Mouse (Mus musculus) testis, postnatal 14 days (tissue): ENCODE data around the gene Usp13.

ENCODE experiments used
- DNase-seq: peaks from one replicate; pipeline ENCODE4 v3.0.0; 2021; ENCODE audit warnings: low spot score

Usp13 gene

DNA sequence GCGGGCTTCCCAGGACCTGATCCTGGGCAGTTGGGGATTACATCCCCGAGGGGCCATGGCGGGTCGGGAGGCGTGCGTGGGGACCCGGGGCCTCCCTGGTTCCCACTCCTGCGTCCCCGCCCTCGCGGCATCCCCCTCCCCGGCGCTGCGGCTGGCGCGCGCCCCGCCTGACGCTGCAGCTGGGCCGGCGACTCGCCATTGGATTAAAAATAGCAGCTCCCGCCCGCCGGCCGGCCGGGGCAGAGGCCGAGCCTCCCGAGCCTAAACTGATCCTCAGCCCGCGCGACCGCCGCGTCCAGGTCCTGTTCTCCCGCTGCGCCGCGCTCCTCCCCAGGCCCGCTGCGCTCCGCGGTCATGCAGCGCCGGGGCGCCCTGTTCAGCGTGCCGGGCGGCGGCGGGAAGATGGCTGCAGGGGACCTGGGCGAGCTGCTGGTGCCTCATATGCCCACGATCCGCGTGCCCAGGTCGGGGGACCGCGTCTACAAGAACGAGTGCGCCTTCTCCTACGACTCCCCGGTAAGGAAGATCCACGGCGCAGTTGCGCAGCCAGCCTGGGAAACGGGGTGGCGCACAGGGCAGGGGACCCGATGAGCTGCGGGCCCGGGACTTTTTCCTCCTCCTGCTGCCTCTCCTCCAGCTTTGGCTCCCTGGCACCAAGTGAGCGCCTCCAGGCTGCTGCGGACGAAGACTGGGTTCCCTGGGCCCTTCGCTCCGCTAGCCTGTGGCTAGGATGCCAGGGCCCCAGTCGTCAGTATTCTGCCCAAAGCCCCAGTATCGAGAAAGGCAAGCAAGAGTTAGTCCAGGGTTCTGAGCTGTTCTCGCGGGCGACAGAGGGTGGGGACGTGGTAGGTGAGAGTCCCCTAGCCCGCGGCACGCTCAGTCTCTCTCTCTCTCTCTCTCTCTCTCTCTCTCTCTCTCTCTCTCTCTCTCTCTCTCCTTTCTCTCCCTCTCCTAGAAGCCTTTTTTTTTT is at the start of gene Usp13:
Gene Usp13, plus strand, starts transcription at position 190 of the 970 bp plus-strand sequence.
- DNase-seq = peak; percentile 51

GRCm38 (mm10) chr3:32770781-32771180 is 46.6 kb upstream of the Usp13 start:
- no peak for DNase-seq

DNA sequence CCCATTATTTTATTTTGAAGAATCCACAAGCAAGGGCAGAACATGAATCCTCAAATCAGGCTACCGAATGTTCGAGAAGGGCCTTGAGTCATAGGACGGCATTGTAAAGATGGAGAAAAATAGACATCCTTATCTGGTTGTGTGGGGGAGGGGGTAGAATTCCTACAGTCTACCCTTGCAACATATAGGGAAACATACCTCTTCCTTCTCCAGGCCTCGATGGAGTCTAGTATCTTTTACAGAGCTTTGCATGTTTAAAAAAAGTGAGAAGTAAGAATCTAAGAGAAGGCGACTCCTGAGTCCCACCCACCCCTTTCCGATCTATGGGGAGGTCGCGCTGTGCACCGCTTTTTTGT is 367 bp upstream of the Usp13 start:
- DNase-seq = no peak

DNA sequence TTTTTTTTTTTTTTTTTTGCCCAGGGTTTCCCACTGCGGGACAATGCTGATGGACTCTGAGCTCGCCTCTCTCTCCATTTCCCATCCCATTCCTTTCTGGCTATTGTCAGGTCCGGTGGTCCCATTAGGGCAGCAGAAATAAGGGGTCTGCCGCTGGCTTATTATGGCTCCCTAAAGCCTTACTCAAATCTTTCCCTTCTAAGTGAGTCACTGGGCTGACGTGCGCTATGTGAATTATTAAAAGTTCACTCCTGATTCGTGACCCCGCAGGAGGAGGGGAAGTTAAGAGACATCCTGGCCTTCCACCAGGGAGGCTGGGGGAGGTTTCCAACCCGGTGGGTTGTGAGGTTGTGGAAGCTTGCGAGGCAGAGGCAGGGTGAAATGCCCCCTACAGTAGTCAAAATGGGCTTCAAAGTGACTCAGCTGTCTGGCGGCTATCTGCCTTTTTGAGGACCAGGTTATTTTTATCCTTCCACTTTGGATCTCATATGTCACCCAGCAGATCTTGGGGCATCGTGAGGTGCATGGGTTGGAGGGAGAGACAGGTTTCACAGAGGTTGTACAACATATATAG is 1.1 kb downstream of the Usp13 start:
- DNase-seq = no peak

GRCm38 (mm10) chr3:32822620-32823019 is 5.3 kb downstream of the Usp13 start:
- DNase-seq = no peak

- DNase-seq = no peak
These were observed 7.6 kb downstream of the Usp13 start for GRCm38 (mm10) chr3:32824923-32825322.

DNA sequence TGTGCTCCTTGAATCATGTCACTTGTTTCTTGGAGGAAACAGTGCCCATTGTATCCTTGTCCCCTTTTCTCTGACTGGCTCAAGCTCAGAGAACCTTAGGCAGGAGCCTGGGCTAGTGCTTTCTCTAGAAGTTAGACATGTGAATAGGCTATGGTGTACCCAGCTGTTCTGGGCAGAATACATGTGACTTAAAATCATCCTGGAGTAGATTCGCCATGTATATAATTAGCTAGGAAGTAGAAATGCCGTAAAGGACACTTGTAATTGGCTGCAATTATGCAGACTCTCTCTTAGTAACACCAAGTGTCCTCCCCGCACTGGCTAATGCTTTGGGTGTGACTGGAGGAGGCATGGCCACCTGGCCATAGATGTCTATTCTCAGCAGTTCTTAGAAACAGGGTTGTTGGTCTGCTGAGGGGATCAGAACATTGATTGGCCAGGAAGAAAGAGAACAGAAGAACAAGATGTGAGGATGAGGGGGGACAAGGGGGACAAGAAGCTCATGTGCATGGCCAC is 8.7 kb downstream of the Usp13 start:
- no peak for DNase-seq

GRCm38 (mm10) chr3:32826701-32827100 is 9.4 kb downstream of the Usp13 start:
- no peak for DNase-seq

DNA sequence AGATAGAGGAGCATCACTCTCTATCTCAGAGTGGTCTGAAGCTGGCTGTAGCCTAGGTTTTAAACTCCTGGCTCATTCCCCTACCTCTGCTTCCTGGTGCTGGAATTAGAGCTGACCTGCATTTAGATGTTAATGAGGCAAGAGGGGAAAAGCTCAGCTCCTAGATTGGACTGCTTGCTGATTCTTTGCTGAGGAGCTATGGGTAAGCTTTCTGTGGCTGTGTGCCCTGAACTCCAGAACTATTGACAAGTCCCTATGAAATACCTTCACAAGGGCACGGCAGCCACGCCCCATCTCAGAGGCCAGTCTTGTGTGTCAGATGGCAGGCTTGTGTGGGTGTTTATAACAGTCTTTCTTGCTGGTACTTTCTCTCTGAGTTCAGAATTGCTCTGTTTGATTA is 16.5 kb downstream of the Usp13 start:
- no peak for DNase-seq

GRCm38 (mm10) chr3:32837847-32838246 is 20.5 kb downstream of the Usp13 start:
- DNase-seq = no peak

- DNase-seq = no peak
These were observed 39.2 kb downstream of the Usp13 start for GRCm38 (mm10) chr3:32856362-32857107.

DNA sequence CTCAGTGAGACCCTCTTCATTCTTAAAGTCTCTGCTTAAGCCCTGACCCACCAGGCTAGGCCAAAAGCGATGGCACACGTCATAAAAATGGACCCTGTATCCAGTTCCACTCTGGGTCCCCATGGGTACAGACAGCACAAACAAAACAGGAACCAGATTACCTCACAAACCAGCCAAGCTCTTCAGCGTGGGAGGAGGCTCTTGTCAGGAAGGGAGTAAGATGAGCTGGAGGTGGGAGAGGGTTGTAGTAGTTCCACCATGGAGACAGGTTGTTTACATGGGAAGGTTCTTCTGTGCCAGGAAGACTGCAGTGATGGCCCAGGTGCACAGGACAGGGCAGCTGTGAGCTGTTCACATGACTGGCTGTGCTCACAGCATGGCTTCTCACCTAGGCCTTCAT is 53.7 kb downstream of the Usp13 start:
- no peak for DNase-seq

- DNase-seq = no peak
These were observed 69.0 kb downstream of the Usp13 start for GRCm38 (mm10) chr3:32886386-32886785.

GRCm38 (mm10) chr3:32888886-32889285 is 71.5 kb downstream of the Usp13 start:
- no peak for DNase-seq

DNA sequence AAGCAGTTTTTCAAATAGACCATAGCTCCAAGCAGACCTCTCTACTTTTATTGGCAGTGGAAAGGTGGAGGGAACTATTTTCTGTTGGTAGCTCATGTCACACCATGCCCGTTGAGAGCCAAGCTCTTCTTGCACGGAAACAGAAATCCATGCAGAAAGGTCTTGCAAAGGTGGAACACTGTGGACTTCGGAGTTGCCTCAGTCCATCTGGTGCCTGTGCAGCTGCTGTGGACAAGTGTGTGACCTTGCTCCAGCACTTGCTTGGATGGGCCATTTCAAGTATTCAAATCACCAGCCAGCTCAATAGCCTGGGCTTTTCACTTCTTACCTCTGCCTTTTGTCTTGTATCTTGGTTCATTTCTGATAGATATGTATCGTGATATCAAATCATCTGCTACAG is 72.8 kb downstream of the Usp13 start:
- no peak for DNase-seq

DNA sequence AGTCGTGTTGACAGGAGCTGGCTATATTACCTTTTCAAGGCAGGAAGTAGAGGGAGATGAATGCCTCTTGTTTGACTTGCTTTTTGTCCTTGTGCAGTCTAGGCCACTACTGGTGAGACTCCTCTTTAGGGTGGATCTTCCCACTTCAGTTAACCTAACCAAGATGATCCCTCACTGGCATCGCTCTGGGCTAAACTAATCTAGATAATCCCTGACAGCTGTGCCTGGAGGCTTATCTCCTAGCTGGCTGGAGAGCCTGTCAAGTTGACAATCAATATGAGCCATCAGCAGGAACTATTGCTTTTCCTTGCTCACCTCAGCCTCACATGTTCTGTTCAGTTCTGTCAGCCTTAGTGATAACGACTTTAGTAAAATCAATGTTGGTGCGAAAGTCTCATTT is 86.1 kb downstream of the Usp13 start:
- DNase-seq = no peak

- DNase-seq = no peak
These were observed 87.3 kb downstream of the Usp13 start for GRCm38 (mm10) chr3:32904599-32904998.

DNA sequence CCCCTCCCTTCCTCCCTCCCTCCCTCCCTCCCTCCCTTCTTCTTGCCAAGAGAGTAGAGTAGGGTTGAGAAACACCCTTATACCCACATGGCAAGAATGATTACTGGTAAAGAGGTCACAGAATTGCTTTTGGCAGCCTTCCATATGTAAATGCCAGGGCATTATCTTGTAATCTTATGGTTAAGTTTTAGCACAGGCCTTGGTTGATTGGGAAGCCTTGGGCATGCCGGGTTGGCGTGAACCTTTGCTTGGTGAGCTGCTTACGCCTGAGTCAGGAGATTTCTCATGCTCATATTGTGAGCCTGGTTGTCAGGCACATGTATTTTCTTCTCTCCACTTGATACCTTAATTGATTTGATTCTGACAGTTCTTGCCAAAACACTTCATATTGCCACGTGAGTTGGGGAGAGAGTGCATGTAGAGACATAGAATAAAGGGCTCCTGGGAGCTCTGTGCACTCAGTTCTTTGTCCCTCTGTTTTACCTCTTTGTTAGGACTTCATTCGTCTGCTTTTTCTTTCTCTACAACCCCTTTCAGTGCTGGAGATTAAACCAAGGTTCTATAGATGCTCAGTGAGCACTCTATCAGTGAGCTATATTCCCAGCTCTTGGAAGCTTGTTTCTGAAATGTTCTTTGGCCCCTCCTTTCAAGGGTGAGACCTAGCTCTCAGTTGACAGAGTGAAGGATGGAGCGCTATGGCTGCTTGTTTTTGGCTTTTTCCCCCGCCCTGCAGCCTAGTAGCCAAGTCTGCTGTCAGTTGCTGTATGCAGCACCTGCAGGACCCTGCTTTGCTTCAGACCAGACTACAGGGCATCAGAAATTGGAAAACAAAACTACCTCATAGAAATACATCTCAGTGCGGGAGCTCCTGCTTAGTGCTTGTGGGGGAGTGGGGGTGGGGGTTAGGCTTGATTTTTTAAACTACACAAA is 88.8 kb downstream of the Usp13 start:
- DNase-seq = no peak

GRCm38 (mm10) chr3:32908400-32908799 is 91.1 kb downstream of the Usp13 start:
- no peak for DNase-seq

DNA sequence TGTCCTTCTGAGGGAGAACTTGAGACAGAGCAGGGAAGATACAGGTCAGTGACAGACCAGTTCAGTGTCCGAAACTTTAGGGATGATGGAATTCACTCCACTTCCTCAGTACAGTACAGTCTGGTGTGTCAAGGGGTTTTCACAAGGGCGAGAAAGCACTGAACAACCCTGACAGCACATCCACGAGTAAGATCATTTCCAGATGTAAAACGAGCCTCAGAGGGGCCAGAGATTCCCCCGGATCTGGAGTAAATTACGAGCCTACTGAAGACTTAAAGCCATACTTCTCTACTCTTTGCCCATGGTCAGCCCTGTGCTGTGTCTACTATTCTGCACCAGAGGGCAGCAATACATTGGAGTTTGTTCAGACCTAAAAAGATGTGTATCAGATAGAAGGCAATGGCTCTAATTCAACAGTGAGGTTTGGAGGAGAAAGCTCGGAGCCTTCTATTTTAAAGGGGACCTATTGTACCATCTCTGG is 92.8 kb downstream of the Usp13 start:
- DNase-seq = no peak

DNA sequence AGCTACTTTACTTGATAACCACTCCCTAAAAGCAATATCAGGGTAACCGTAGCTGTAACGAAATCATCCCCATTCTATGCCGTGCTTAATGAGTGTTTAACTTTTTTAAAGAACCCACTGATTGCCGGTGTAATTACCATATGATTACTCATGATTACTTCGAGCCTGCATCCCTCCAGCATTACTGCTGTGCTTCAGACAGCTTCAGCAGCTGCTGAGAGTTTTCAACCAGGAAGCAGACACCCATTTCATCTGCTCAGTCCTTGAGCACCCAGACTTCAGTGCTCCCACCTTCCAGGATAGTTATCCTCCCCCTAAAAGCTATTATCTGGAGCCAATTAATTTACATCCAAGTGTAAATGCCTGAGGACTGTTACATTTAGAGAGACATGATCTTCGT is 106.8 kb downstream of the Usp13 start:
- no peak for DNase-seq
